Mouse (Mus musculus): ENCODE measurements around the gene Gm10837. TPM values are rescaled to one million over a fixed set of nuclear protein-coding genes. Genes with fewer than 3 reads are reported as not detected.

Gm10837 gene
- polyA plus RNA-seq, 1 experiment = not detected

DNA sequence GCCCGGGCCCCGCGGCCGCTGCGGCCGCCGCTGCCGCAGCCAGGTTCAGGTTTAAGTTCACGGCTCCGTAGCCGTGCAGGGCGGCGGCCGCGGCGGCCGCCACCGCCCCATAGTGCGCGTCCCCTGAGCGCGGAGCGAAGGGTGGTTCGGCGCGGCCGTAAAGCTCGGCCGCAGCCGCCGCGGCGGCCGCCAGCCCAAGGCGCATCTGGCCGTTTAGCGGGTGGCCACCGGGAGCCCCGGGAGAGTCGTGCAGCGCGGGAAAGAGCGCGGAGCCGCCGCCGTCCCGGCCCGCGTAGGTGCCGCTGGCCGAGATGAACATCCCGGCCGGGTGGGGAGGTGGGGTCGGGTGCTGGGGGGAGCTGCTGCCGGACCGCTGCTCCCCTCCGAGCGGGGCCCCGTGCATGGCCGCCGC lies 26.0 kb upstream of the Gm10837 start:
- no peak for TF ChIP-seq CTCF (IDR thresholded peaks at IDR 0.05; ENCODE audit: insufficient read depth, low read depth, low read length)
- TF ChIP-seq POLR2A (IDR thresholded peaks at IDR 0.05; ENCODE audit: insufficient read depth, low read depth, low read length) = no peak; the same call in 1 of the 2 replicates
- Histone ChIP-seq H3K4me3 (ENCODE audit: insufficient read depth, low read depth, low read length) (peak overlapping the region; percentile 57), H3K4me1 (ENCODE audit: control insufficient read depth, insufficient read depth, low read length) (peaks cover 16% of the 10 kb centered on the region)

DNA sequence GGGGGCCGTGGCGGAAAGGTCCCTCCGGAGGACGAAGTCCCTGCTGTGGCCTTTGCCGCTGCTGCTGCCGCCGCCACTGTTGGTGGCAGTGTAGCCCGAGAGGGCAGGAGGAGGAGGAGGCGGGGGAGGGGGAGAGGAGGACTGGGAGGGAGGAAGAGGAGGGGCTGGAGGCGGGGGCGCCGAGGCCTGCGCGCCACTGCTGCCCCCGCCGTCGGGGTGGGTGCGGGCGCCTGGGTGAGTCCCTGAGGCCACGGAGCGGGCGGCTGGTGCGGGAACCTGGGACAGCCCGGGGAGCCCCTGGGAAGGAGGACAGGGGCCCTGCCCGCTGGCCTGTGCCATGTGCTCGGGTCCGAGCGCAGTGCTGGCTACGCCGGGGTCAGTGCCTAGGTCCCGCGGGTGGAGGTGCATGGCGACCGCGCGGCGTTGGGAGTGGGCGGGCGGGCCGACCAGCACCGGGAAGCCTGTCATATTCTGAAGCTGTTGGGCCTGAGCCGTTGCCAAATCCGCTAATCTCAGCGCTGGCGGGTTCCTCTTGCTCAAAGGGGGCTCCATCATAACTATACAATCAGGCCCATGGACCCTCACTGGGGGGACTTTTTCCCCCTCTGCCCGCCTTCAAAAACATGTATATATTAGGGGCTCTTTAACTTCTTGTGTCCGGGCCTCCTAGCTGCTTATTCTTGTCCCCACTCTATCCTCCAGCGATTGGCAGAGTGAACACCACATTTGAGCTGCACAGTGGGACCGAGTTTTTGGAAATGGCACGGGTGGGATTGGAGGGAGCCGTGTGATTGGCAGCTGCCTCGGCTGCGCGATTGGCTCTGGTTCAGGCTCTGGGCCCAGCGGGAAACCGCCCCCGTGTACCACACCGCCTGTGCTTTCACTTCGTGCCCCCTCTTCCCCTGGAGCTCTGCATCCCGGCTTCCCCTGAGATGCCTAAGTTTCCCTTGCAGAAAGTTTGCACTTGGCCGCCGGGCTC lies 25.3 kb upstream of the Gm10837 start, which contains the start of gene Zic5:
Gene Zic5, minus strand, starts transcription at position 915 of the 979 bp plus-strand sequence.
- TF ChIP-seq POLR2A (IDR thresholded peaks at IDR 0.05; ENCODE audit: insufficient read depth, low read depth, low read length) = no peak
- TF ChIP-seq CTCF (IDR thresholded peaks at IDR 0.05; ENCODE audit: insufficient read depth, low read depth, low read length) = no peak
- WGBS = under 1% methylated on average over 51 of the region's 62 CpGs
- Histone ChIP-seq H3K4me1 (ENCODE audit: control insufficient read depth, insufficient read depth, low read length) (peaks cover 16% of the 10 kb centered on the region), H3K27ac (ENCODE audit: insufficient read depth, low read depth, low read length) (no peak within 1 kb of the TSS), H3K4me3 (ENCODE audit: insufficient read depth, low read depth, low read length) (peak within 1 kb of the TSS; percentile 57)

More for the DNA sequence above, 26.0 kb upstream of the Gm10837 start:
- no peak overlapping the region for H3K27ac ChIP-seq (ENCODE audit: insufficient read depth, low read depth, low read length)
- WGBS = under 1% methylated on average over 62 of the region's 62 CpGs

DNA sequence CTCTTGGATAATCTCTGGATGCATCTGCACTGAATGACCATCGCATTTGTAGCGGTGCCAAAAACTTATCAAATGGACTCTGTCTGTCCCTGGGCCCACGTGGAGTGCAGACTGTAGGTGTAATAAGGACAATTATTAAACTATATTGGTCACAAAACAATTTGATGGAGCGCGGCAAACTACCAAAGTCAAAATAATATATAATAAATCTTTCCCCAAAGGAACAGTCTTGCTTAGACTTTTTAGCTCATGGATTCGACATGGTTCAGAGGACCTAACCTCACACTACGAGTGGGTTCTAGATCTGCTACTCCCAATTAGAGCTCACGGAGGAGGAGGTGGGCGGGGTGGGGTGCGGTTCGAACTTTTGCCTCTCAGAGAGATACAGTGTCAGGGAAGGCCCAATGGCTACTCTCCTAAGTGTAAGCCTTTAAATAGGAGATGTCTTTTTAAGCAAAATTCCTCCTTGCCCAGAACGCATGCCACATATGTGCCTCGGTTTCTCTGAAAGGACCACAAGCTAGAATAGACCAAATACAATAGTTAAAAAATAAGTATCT lies 24.4 kb upstream of the Gm10837 start:
- no peak overlapping the region for H3K27ac ChIP-seq (ENCODE audit: insufficient read depth, low read depth, low read length)
- TF ChIP-seq POLR2A (IDR thresholded peaks at IDR 0.05; ENCODE audit: insufficient read depth, low read depth, low read length) = no peak
- no peak for TF ChIP-seq CTCF (IDR thresholded peaks at IDR 0.05; ENCODE audit: insufficient read depth, low read depth, low read length)
- WGBS = 65% methylated on average over 13 of the region's 13 CpGs

GRCm38 (mm10) chr14:122466756-122467362 lies 23.5 kb upstream of the Gm10837 start:
- Histone ChIP-seq H3K4me1 (ENCODE audit: control insufficient read depth, insufficient read depth, low read length) (peaks cover 16% of the 10 kb centered on the region), H3K4me3 (ENCODE audit: insufficient read depth, low read depth, low read length) (no peak overlapping the region), H3K27ac (ENCODE audit: insufficient read depth, low read depth, low read length) (no peak overlapping the region)
- WGBS = 83% methylated on average over 7 of the region's 7 CpGs
- TF ChIP-seq POLR2A (IDR thresholded peaks at IDR 0.05; ENCODE audit: insufficient read depth, low read depth, low read length) = no peak
- TF ChIP-seq CTCF (IDR thresholded peaks at IDR 0.05; ENCODE audit: insufficient read depth, low read depth, low read length) = no peak

More for the DNA sequence above, 24.4 kb upstream of the Gm10837 start:
- Histone ChIP-seq H3K4me1 (ENCODE audit: control insufficient read depth, insufficient read depth, low read length) (peaks cover 16% of the 10 kb centered on the region), H3K4me3 (ENCODE audit: insufficient read depth, low read depth, low read length) (no peak overlapping the region)

DNA sequence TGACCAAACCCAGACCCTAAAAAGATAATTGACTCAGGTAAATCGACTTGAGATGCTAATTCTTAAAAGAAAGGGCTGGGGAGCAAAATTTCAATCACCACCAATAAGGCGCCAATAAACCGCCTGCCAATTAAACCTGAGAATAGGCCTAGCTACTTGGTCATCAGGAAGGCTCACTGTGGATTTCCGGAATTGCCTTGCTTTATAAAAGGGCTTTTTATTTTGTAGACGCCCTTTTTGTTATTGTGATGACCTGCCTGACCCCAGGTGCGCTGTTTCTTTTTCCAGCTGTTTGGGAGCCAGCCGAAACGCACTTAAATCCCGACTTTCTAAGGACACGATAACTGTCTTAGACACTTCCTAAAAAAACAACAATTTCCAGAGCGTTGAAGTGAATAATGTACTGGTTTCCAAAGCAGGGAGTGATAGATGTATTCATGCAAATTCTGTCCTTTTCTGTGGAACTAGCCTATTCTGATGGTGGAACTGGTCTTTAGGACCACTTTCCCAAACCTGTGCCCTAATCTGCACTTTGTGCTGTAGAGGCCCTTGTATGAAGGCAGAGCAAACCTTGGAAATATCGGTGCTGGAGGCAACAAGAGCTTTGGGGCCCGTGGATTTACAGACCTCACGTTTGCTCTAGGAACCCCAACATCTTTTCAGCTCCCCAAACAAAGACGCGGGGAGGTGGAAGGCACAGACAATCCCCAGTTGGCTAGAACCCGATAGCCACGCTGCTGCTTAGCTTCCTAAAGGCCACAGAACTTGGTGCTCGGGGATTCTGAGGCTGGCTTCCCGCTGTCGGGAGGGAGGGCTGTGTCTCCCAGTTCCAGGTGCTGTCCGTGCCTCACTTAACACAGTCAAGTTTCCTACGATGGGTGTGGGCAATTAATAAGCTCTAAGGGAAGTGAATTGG lies 22.2 kb upstream of the Gm10837 start:
- no peak for TF ChIP-seq POLR2A (IDR thresholded peaks at IDR 0.05; ENCODE audit: insufficient read depth, low read depth, low read length)
- WGBS = 48% methylated on average over 23 of the region's 23 CpGs

GRCm38 (mm10) chr14:122468971-122469755 lies 21.2 kb upstream of the Gm10837 start:
- 36% methylated on average over 28 of the region's 28 CpGs for WGBS
- Histone ChIP-seq H3K4me1 (ENCODE audit: control insufficient read depth, insufficient read depth, low read length) (peaks cover 7% of the 10 kb centered on the region), H3K27ac (ENCODE audit: insufficient read depth, low read depth, low read length) (no peak overlapping the region), H3K4me3 (ENCODE audit: insufficient read depth, low read depth, low read length) (no peak overlapping the region)
- TF ChIP-seq CTCF (IDR thresholded peaks at IDR 0.05; ENCODE audit: insufficient read depth, low read depth, low read length) (no peak), POLR2A (IDR thresholded peaks at IDR 0.05; ENCODE audit: insufficient read depth, low read depth, low read length) (no peak)

More for the DNA sequence above, 22.2 kb upstream of the Gm10837 start:
- no peak overlapping the region for H3K27ac ChIP-seq (ENCODE audit: insufficient read depth, low read depth, low read length)
- peaks cover 16% of the 10 kb centered on the region for H3K4me1 ChIP-seq (ENCODE audit: control insufficient read depth, insufficient read depth, low read length)
- H3K4me3 ChIP-seq (ENCODE audit: insufficient read depth, low read depth, low read length) = no peak overlapping the region

- H3K27ac ChIP-seq (ENCODE audit: insufficient read depth, low read depth, low read length) = no peak overlapping the region
- WGBS = 18% methylated on average over 31 of the region's 31 CpGs
- H3K4me3 ChIP-seq (ENCODE audit: insufficient read depth, low read depth, low read length) = no peak overlapping the region
- peaks cover 9% of the 10 kb centered on the region for H3K4me1 ChIP-seq (ENCODE audit: control insufficient read depth, insufficient read depth, low read length)
- no peak for TF ChIP-seq CTCF (IDR thresholded peaks at IDR 0.05; ENCODE audit: insufficient read depth, low read depth, low read length)
Observed at GRCm38 (mm10) chr14:122471449-122472085, 18.8 kb upstream of the Gm10837 start.

Data from olfactory bulb, adult 2 months (tissue).